Mouse (Mus musculus): ENCODE results near the gene Akap9.

- TF ChIP-seq GATA1 (IDR thresholded peaks at IDR 0.05; ENCODE audit: borderline replicate concordance, low read length) (no peak), FLI1 (IDR thresholded peaks at IDR 0.05; ENCODE audit: low read length) (no peak)
Measured at GRCm38 (mm10) chr5:3977904-3978303, 50.0 kb downstream of the Akap9 start.

All from megakaryocyte, embryonic 14.5 days (primary cell).